Mouse (Mus musculus) heart, adult 2 months (tissue): ENCODE data around the gene Camta1.

ENCODE experiments used
- CTCF ChIP-seq: fragments of 200-600 bp; IDR thresholded peaks from 2 replicates; pipeline ENCODE4 v1.8.1; 2022; ENCODE audit warnings: antibody characterized with exemption, mild to moderate bottlenecking, moderate library complexity
- POLR2A ChIP-seq: fragments of 200-500 bp; IDR thresholded peaks from 2 replicates; pipeline ENCODE4 v1.6.1; 2011; ENCODE audit warnings: mild to moderate bottlenecking, low read depth, low read length, control low read depth; ENCODE audit not compliant: insufficient read depth

GRCm38 (mm10) chr4:151010316-151010715 lies 851.4 kb downstream of the Camta1 start:
- TF ChIP-seq CTCF (no peak), POLR2A (no peak)
